Mouse (Mus musculus): ENCODE measurements around the gene Npat.
A peak's percentile ranks its signal among the peaks of the same experiment; 100 is the strongest.

The Npat gene

GRCm38 (mm10) chr9:53609968-53610781 lies 73.3 kb downstream of the Npat start, which contains the start of gene Acat1:
Gene Acat1, minus strand, starts transcription at chr9:53610382.
- peak; percentile 88 for DNase-seq (ENCODE audit: low read depth, low spot score)

- no peak for DNase-seq (ENCODE audit: low read depth, low spot score)
These were observed 77.4 kb downstream of the Npat start for GRCm38 (mm10) chr9:53614286-53614685.

- DNase-seq (ENCODE audit: low read depth, low spot score) = no peak
These were observed 78.4 kb downstream of the Npat start for GRCm38 (mm10) chr9:53615246-53615645.

Measured in 3T3-L1 (cell line).